Mouse (Mus musculus) midbrain, embryonic 14.5 days (tissue): ENCODE measurements at regions not wholly inside any gene's neighbourhood (a gene's known extent, or its start where the extent isn't known, plus 50 kb on each side); places are given as distances from the start of the nearest gene placed in this dataset.

ENCODE experiments used
- ATAC-seq: fragments of 200-750 bp; cut with Nextera tagmentation; 2 replicates; pipeline ENCODE4 v1.8.0; 2017; ENCODE audit warnings: moderate number of reproducible peaks, moderate library complexity; ENCODE audit not compliant: low FRiP score, low TSS enrichment
- DNase-seq: peaks from one replicate; pipeline ENCODE4 v3.0.0-alpha.2; 2015
- H3K27ac ChIP-seq: fragments of 300-500 bp; sonication (generic); replicated peaks from 2 replicates; pipeline ENCODE4 v1.5.1; 2014; ENCODE audit warnings: mild to moderate bottlenecking, low read depth, low read length, moderate library complexity
- H3K27me3 ChIP-seq: fragments of 300-500 bp; sonication (generic); 2 replicates; pipeline ENCODE4 v1.6.1; 2014; ENCODE audit warnings: low read length, control low read depth, mixed read lengths; ENCODE audit not compliant: control insufficient read depth, insufficient read depth
- H3K36me3 ChIP-seq: fragments of 300-500 bp; sonication (generic); 2 replicates; pipeline ENCODE4 v1.6.1; 2014; ENCODE audit warnings: low read length, control low read depth; ENCODE audit not compliant: control insufficient read depth, insufficient read depth
- H3K4me1 ChIP-seq: fragments of 300-500 bp; sonication (generic); 2 replicates; pipeline ENCODE4 v1.6.1; 2014; ENCODE audit warnings: mild to moderate bottlenecking, antibody characterized with exemption, low read length, control low read depth; ENCODE audit not compliant: control insufficient read depth, insufficient read depth
- H3K4me2 ChIP-seq: fragments of 300-500 bp; sonication (generic); 2 replicates; pipeline ENCODE4 v1.6.1; 2014; ENCODE audit warnings: mild to moderate bottlenecking, low read length, moderate library complexity
- H3K4me3 ChIP-seq: fragments of 300-500 bp; sonication (generic); replicated peaks from 2 replicates; pipeline ENCODE4 v1.5.1; 2014; ENCODE audit warnings: low read depth, low read length
- H3K9ac ChIP-seq: fragments of 300-500 bp; sonication (generic); replicated peaks from 2 replicates; pipeline ENCODE4 v1.6.1; 2014; ENCODE audit warnings: mild to moderate bottlenecking, low read length, moderate library complexity
- H3K9me3 ChIP-seq: fragments of 300-500 bp; sonication (generic); 2 replicates; pipeline ENCODE4 v1.6.1; 2016; ENCODE audit warnings: low read length, control low read depth, mixed read lengths; ENCODE audit not compliant: control insufficient read depth
- WGBS: fragments of 180-500 bp; shearing (Covaris S2); extraction: QIAGEN DNeasy Blood & Tissue Kit; methylation state at CpG from one replicate; pipeline ENCODE4 v1.1.7; 2014; 5-methylcytosine and 5-hydroxymethylcytosine counted together

DNA sequence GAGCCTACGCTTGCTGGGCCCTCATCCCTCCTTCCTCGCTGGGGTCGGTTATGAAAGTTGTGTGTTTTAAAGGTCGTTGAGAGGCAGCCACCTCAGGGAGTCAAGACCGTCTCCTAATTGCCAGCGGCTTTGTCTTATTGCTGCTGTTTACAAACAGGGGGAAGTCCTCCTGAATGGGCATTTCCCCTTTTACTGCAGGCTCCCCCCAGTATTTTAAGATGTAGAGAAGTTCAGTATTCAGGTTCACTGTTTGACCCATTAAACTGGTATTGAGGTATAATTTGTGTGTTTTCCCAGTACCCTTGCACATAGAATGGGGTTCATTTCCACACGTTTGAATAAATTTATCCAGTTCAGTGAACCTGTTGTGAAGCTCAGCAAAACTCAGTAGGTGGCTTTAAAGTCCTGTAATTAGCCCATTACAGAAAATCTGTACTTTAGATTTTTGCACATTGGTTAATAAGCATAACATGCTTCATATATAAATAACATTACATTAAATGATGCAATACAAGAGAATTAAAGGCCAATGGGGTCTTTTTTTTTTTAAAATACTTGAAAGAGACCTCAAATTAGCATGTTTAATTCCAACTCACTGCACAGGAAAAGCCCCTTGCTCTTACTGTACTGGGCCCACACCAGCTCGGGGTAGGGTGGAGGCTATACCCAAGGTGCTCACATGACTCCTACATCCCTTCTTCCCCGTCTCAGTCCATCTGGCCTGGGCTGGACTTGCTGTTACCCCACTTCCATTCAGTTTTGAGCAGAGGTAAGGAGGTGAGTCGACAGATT, 63.7 kb downstream of the Nkx2-1 start:
- Histone ChIP-seq H3K4me3 (no peak overlapping the region), H3K9ac (no peak overlapping the region), H3K9me3 (no peaks in the 10 kb centered on the region), H3K27me3 (peaks cover 16% of the 10 kb centered on the region), H3K4me2 (no peak overlapping the region), H3K36me3 (no peaks in the 10 kb centered on the region), H3K4me1 (no peaks in the 10 kb centered on the region), H3K27ac (no peak overlapping the region)
- WGBS, result 61% methylated on average over 10 of the region's 10 CpGs
- ATAC-seq, result no peak
- no peak for DNase-seq

- peak; percentile 14 for DNase-seq
- Histone ChIP-seq H3K27me3 (peaks cover 28% of the 10 kb centered on the region), H3K4me1 (no peaks in the 10 kb centered on the region), H3K9me3 (no peaks in the 10 kb centered on the region), H3K9ac (no peak overlapping the region), H3K27ac (no peak overlapping the region), H3K36me3 (no peaks in the 10 kb centered on the region), H3K4me2 (no peak overlapping the region), H3K4me3 (no peak overlapping the region)
- no peak for ATAC-seq
- WGBS, result 63% methylated on average over 10 of the region's 10 CpGs
These were observed 65.7 kb downstream of the Nkx2-1 start for GRCm38 (mm10) chr12:56470932-56471500.

GRCm38 (mm10) chr12:56459508-56460119, 77.1 kb downstream of the Nkx2-1 start:
- DNase-seq (peak; percentile 64), ATAC-seq (0 out of 2 replicates have a peak, but pooled peaks have one; percentile 25)
- H3K9me3 ChIP-seq, result no peaks in the 10 kb centered on the region
- peaks cover 11% of the 10 kb centered on the region for H3K4me1 ChIP-seq
- H3K36me3 ChIP-seq, result no peaks in the 10 kb centered on the region
- no peak overlapping the region for H3K9ac ChIP-seq
- H3K27ac ChIP-seq, result no peak overlapping the region
- H3K4me2 ChIP-seq, result peak overlapping the region; percentile 41
- no peak overlapping the region for H3K4me3 ChIP-seq
- 2% methylated on average over 10 of the region's 10 CpGs for WGBS
- H3K27me3 ChIP-seq, result peaks cover 84% of the 10 kb centered on the region

DNA sequence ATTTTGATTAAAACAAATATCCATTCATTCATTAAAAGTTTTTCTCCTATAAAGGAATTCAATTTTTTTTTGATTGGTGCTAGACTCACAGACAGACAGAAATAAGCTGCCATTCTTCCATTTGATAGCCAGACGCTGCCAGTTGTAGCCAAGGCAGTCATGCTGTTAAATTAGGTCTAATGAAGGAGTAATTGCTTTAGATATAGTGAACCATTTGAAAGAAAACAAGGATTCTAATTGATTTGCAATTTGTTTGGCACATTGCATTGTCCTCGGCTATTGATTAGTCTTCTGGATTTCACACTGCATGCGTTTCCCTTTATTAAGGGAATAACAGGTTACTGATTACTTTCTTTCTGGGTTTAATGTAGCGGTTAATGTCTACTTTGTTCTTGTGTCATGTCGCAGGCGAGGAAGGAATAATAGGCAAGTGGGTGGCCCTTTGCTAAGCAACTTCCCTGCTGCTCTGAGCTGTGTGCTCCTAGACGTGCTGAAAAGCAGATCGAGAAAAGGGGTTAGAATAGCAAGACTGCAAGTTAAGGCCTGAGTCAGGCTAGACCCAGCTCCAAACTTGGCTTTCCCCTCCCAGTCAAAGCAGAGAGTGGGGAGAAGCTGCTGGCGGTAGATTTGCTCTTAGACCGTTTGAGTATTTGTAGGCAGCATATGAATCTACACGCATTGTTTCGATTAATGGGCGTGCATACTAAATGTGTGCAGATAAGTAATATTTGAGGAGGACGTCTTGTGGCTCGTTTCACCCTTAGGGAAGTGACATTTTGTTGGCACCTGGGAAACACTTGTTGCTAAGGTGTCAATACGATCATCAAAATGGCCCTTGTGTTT, 77.8 kb downstream of the Nkx2-1 start:
- ATAC-seq (peak; percentile 75), DNase-seq (peak; percentile 60)
- Histone ChIP-seq H3K27me3 (peaks cover 84% of the 10 kb centered on the region), H3K4me2 (peak overlapping the region; percentile 41), H3K4me1 (peaks cover 11% of the 10 kb centered on the region), H3K9me3 (no peaks in the 10 kb centered on the region), H3K4me3 (no peak overlapping the region), H3K27ac (no peak overlapping the region), H3K36me3 (no peaks in the 10 kb centered on the region), H3K9ac (no peak overlapping the region)
- WGBS, result 2% methylated on average over 16 of the region's 16 CpGs

GRCm38 (mm10) chr12:56457951-56458350, 78.8 kb downstream of the Nkx2-1 start:
- H3K9me3 ChIP-seq, result no peaks in the 10 kb centered on the region
- peaks cover 11% of the 10 kb centered on the region for H3K4me1 ChIP-seq
- no peak for ATAC-seq
- no peak overlapping the region for H3K9ac ChIP-seq
- H3K27ac ChIP-seq, result no peak overlapping the region
- WGBS, result 26% methylated on average over 5 of the region's 5 CpGs
- no peak for DNase-seq
- no peak overlapping the region for H3K4me3 ChIP-seq
- H3K4me2 ChIP-seq, result no peak overlapping the region
- H3K27me3 ChIP-seq, result peaks cover 85% of the 10 kb centered on the region
- H3K36me3 ChIP-seq, result no peaks in the 10 kb centered on the region

DNA sequence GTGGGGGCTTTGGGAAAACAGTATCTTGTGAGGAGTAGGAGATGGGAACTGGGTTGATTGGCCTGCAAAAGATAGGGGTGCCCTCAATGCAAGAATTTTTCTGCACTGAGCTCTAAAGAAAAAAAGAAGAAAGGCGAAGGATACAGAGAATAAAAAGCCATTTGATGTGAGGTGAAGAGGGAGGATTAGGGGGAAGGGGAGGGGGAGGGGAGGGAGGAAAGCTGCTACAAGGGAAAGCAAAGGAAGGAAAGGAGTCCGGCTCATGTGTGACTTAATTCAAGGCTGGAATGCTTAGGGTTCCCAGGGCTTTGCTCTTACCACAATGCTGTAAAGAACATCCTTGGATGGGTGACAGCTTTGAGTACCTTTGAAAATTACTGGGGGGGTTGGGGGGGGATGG, 79.4 kb downstream of the Nkx2-1 start:
- H3K27ac ChIP-seq, result no peak overlapping the region
- H3K4me3 ChIP-seq, result no peak overlapping the region
- no peak overlapping the region for H3K4me2 ChIP-seq
- 0 out of 2 replicates have a peak, but pooled peaks cover 4% of the 10 kb centered on the region for H3K9me3 ChIP-seq
- H3K27me3 ChIP-seq, result peaks cover 84% of the 10 kb centered on the region
- no peaks in the 10 kb centered on the region for H3K36me3 ChIP-seq
- whole genome bisulfite sequencing, result 0% methylated on average over 2 of the region's 2 CpGs
- peaks cover 11% of the 10 kb centered on the region for H3K4me1 ChIP-seq
- H3K9ac ChIP-seq, result no peak overlapping the region
- peak; percentile 43 for DNase-seq
- no peak for ATAC-seq

DNA sequence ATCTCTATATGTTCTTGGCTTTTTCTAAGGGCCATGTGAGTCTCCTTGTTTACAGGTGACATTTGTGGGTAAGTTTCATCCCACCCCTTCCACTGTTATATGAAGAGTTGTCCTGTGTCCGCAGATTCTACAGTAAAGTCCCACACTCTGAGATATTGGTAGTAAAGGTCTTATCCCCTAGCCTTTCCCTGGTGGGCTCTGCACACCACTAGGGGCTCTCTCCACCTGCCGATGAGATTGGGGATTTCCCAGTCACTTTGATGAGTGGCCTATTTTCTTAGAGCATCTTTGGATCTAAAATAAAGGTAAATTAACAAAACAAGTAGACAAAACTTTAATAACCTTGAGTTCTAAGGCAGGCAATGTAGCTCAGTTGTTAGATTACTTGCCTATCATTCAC, 86.4 kb downstream of the Nkx2-1 start:
- H3K36me3 ChIP-seq, result no peaks in the 10 kb centered on the region
- DNase-seq (no peak), ATAC-seq (no peak)
- H3K4me2 ChIP-seq, result no peak overlapping the region
- H3K9me3 ChIP-seq, result 0 out of 2 replicates have a peak, but pooled peaks cover 4% of the 10 kb centered on the region
- WGBS, result 85% methylated on average over 2 of the region's 2 CpGs
- no peak overlapping the region for H3K4me3 ChIP-seq
- peaks cover 62% of the 10 kb centered on the region for H3K27me3 ChIP-seq
- H3K4me1 ChIP-seq, result no peaks in the 10 kb centered on the region
- H3K27ac ChIP-seq, result no peak overlapping the region
- no peak overlapping the region for H3K9ac ChIP-seq

DNA sequence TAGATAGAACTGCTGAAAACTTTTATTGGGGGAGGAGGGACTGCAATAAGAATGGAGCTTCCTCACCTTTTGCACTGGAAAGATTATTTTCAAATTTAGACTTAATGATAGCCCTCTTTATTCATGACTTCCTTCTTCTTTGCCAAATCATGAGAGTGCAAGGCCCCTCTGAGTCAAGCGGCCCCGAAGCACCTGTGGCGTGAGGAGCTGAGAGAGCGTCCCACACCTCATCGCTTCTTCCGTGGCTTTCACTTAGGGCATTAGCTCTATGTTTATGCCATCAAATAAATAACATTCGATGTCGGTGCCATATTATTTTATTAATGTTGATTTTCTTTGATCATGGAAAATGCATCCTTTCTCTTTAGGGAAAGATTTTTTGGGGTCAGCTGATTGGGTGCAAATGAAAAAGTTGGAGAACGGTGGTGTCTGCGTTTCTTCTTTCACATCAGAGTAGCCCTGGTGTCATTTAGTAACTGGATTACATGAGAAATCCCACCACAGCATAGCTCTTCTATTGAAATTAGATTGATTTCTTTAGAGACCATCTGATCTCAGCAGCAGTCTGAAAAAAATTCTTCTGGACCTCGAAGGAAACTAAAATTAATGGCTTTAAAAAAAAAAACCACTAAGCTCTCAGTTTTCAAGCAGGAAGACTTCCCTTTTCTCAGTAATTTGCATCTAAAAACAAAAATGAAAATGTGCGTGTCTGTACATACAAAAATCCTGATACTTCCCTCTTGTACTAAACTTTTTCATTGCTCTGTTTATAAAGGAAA, 87.7 kb downstream of the Nkx2-1 start:
- ATAC-seq, result no peak
- H3K9me3 ChIP-seq, result 0 out of 2 replicates have a peak, but pooled peaks cover 4% of the 10 kb centered on the region
- H3K36me3 ChIP-seq, result no peaks in the 10 kb centered on the region
- H3K4me1 ChIP-seq, result no peaks in the 10 kb centered on the region
- H3K4me3 ChIP-seq, result no peak overlapping the region
- H3K9ac ChIP-seq, result no peak overlapping the region
- no peak for DNase-seq
- H3K4me2 ChIP-seq, result no peak overlapping the region
- H3K27me3 ChIP-seq, result peaks cover 52% of the 10 kb centered on the region
- WGBS, result 84% methylated on average over 12 of the region's 12 CpGs
- H3K27ac ChIP-seq, result no peak overlapping the region
